In genomic region chr10:67505248-67505647, GRCm38 (mm10) we compare ENCODE assay signal across 16 mouse cellular contexts. TPM values are rescaled to one million over a fixed set of nuclear protein-coding genes. Genes with fewer than 3 reads are reported as not detected.
"Had no signal": no experiment of that assay in that cellular context is flagged by ENCODE, and none has a peak within 500 bp of the region (broad histone marks: within the 10 kb centered on the region; RNA-seq: fewer than 3 reads in every experiment).

No protein-coding gene starts in this region.

- H3K4me2 ChIP-seq: lung, embryonic 15.5 days; midbrain, embryonic 11.5 days; midbrain, embryonic 13.5 days; midbrain, embryonic 15.5 days; neural tube, embryonic 12.5 days; stomach, embryonic 15.5 days had no signal

- ATAC-seq: lung, postnatal 0 days; midbrain, embryonic 13.5 days; midbrain, embryonic 15.5 days had no signal

- H3K9ac ChIP-seq: lung, embryonic 15.5 days; midbrain, embryonic 13.5 days; midbrain, embryonic 15.5 days; neural tube, embryonic 12.5 days; stomach, embryonic 15.5 days had no signal

- H3K4me1 ChIP-seq: midbrain, embryonic 13.5 days; midbrain, embryonic 15.5 days; neural tube, embryonic 12.5 days; stomach, embryonic 15.5 days had no signal

- H3K36me3 ChIP-seq: lung, embryonic 15.5 days; midbrain, embryonic 13.5 days; midbrain, embryonic 15.5 days; neural tube, embryonic 12.5 days; stomach, embryonic 15.5 days had no signal

- H3K4me3 ChIP-seq: lung, embryonic 15.5 days; megakaryocyte, embryonic 14.5 days; midbrain, embryonic 13.5 days; midbrain, embryonic 15.5 days; neural tube, embryonic 12.5 days; stomach, embryonic 15.5 days had no signal

- H3K27ac ChIP-seq: lung, embryonic 15.5 days; macrophage; midbrain, embryonic 13.5 days; midbrain, embryonic 15.5 days; neural tube, embryonic 12.5 days; stomach, embryonic 15.5 days; stomach, postnatal 0 days had no signal

- H3K27me3 ChIP-seq: lung, embryonic 15.5 days; midbrain, embryonic 13.5 days; midbrain, embryonic 15.5 days; neural tube, embryonic 12.5 days; stomach, embryonic 15.5 days had no signal

- DNase-seq: lung, adult 2 months; lung, postnatal 14 days; lung, postnatal 36 days; right cerebral cortex, postnatal 14 days; thymus, postnatal 14 days; thymus, postnatal 36 days had no signal

- H3K9me3 ChIP-seq: lung, embryonic 15.5 days; midbrain, embryonic 13.5 days; midbrain, embryonic 15.5 days; neural tube, embryonic 12.5 days; stomach, embryonic 15.5 days had no signal

RNA-seq across cellular contexts. Expression of gene Egr2, which starts 30.0 kb away (rescaled TPM):
- polyA plus RNA-seq: midbrain, embryonic 11.5 days had no signal
